Mouse (Mus musculus) heart, embryonic 11.5 days (tissue): ENCODE results near the gene Gm38394. TPM values are rescaled to one million over a fixed set of nuclear protein-coding genes. Genes with fewer than 3 reads are reported as not detected.
"Not testable (repeated sequence)": the region's sequence is repeated elsewhere in the genome, so short reads cannot be mapped to it uniquely, and the experiment has no call there.

Experiments used
- ATAC-seq: fragments of 200-750 bp; cut with Nextera tagmentation; replicated peaks from 2 replicates; pipeline ENCODE4 v1.8.0; 2017; ENCODE audit warnings: moderate library complexity; ENCODE audit not compliant: insufficient number of reproducible peaks, low FRiP score, low TSS enrichment
- H3K27ac ChIP-seq: fragments of 300-500 bp; sonication (generic); 2 replicates; pipeline ENCODE4 v1.5.1; 2014; ENCODE audit warnings: mild to moderate bottlenecking, low read depth, low read length
- H3K27me3 ChIP-seq: fragments of 300-500 bp; sonication (generic); 2 replicates; pipeline ENCODE4 v1.6.1; 2014; ENCODE audit warnings: mild to moderate bottlenecking, low read length, mixed read lengths; ENCODE audit not compliant: control insufficient read depth, insufficient read depth
- H3K36me3 ChIP-seq: fragments of 300-500 bp; sonication (generic); 2 replicates; pipeline ENCODE4 v1.6.1; 2014; ENCODE audit warnings: mild to moderate bottlenecking, low read length, moderate library complexity, mixed read lengths; ENCODE audit not compliant: control insufficient read depth, insufficient read depth
- H3K4me1 ChIP-seq: fragments of 300-500 bp; sonication (generic); 2 replicates; pipeline ENCODE4 v1.6.1; 2014; ENCODE audit warnings: low read length; ENCODE audit not compliant: control insufficient read depth, insufficient read depth
- H3K4me2 ChIP-seq: fragments of 300-500 bp; sonication (generic); 2 replicates; pipeline ENCODE4 v1.6.1; 2014; ENCODE audit warnings: mild to moderate bottlenecking, moderate library complexity
- H3K4me3 ChIP-seq: fragments of 300-500 bp; sonication (generic); 2 replicates; pipeline ENCODE4 v1.5.1; 2014; ENCODE audit warnings: low read depth, low read length
- H3K9ac ChIP-seq: fragments of 300-500 bp; sonication (generic); 2 replicates; pipeline ENCODE4 v1.6.1; 2014; ENCODE audit warnings: mild to moderate bottlenecking, low read depth, low read length, moderate library complexity
- H3K9me3 ChIP-seq: fragments of 300-500 bp; sonication (generic); replicated peaks from 2 replicates; pipeline ENCODE4 v1.6.1; 2016; ENCODE audit warnings: low read length; ENCODE audit not compliant: control insufficient read depth
- WGBS: fragments of 180-500 bp; shearing (Covaris S2); extraction: QIAGEN DNeasy Blood & Tissue Kit; methylation state at CpG from one replicate; pipeline ENCODE4 v1.1.7; 2014; ENCODE audit not compliant: insufficient replicate concordance; 5-methylcytosine and 5-hydroxymethylcytosine counted together
- polyA plus RNA-seq: library from polyadenylated mRNA; unstranded; fragments of >200 nt; fragmentation: Nextera tagmentation; extraction: Ambion mirVana; gene quantifications from 2 replicates; pipeline ENCODE4 v1.2.1, GENCODE M21; 2014

Gene Gm38394
- 7.0 and 8.4 TPM in 2 replicates for polyA plus RNA-seq

DNA sequence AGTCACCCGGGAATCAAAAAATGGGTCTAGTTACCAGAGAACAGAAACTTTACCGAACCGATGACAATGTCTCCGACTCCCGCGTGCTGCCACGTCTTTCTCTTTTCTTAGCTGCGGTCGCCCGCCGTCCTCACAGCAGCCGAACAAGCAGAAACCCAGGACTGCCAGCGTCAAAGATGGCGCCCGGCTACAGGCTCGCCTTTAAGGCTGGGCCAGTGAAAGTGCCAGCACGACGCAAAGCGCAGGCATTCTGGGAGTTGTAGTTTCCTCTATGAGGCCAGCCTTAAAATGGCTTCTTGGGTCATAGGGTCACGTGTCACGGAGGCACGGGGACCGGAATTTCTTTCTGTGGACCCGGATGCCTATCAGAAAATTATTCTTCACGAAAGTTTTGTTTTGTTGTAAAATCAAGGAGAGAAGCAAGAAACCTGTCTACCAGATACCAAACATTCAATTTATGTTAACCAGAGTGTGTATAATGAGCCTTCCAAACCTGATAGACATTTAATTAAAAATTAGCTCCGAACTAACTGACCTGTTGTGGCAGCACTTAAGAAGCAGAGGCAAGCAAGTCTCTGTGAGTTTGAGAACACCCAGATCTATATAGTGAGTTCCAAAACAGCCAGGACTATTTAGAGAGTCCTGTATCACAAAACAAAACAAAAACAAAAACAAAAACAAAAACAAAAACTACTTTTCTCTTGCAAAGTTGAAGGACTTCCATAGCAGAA, at the start of gene Gm38394:
TSS of gene Gm38394 (minus strand) at position 116 of the 731 bp plus-strand sequence.
- H3K4me1 ChIP-seq, result peaks cover 34% of the 10 kb centered on the region
- peak within 1 kb of the TSS; percentile 86 for H3K27ac ChIP-seq
- peak; percentile 95 for ATAC-seq
- H3K9me3 ChIP-seq, result no peaks in the 10 kb centered on the region
- peaks cover 6% of the 10 kb centered on the region for H3K36me3 ChIP-seq
- peak within 1 kb of the TSS; percentile 88 for H3K9ac ChIP-seq
- H3K4me2 ChIP-seq, result peak within 1 kb of the TSS; percentile 84
- WGBS, result 3% methylated on average over 26 of the region's 26 CpGs
- H3K4me3 ChIP-seq, result peak within 1 kb of the TSS; percentile 73
- H3K27me3 ChIP-seq, result no peaks in the 10 kb centered on the region

- H3K4me1 ChIP-seq, result peaks cover 3% of the 10 kb centered on the region; the same call in 1 of the 2 replicates
- H3K27me3 ChIP-seq, result no peaks in the 10 kb centered on the region
- 68% methylated on average over 6 of the region's 6 CpGs for WGBS
- ATAC-seq, result no peak
- no peak overlapping the region for H3K4me3 ChIP-seq
- no peak overlapping the region for H3K4me2 ChIP-seq
- H3K9ac ChIP-seq, result no peak overlapping the region
- no peak overlapping the region for H3K27ac ChIP-seq
- peaks cover 7% of the 10 kb centered on the region for H3K36me3 ChIP-seq
- no peaks in the 10 kb centered on the region for H3K9me3 ChIP-seq
Observed at GRCm38 (mm10) chr1:133710895-133711294, 49.8 kb upstream of the Gm38394 start.

GRCm38 (mm10) chr1:133709292-133709691, 48.2 kb upstream of the Gm38394 start:
- 71% methylated on average over 3 of the region's 3 CpGs for WGBS
- no peak overlapping the region for H3K27ac ChIP-seq
- no peak overlapping the region for H3K4me3 ChIP-seq
- peaks cover 9% of the 10 kb centered on the region for H3K36me3 ChIP-seq
- no peaks in the 10 kb centered on the region for H3K9me3 ChIP-seq
- ATAC-seq, result no peak
- H3K4me2 ChIP-seq, result no peak overlapping the region
- H3K4me1 ChIP-seq, result peaks cover 3% of the 10 kb centered on the region; the same call in 1 of the 2 replicates
- H3K9ac ChIP-seq, result no peak overlapping the region
- H3K27me3 ChIP-seq, result no peaks in the 10 kb centered on the region

DNA sequence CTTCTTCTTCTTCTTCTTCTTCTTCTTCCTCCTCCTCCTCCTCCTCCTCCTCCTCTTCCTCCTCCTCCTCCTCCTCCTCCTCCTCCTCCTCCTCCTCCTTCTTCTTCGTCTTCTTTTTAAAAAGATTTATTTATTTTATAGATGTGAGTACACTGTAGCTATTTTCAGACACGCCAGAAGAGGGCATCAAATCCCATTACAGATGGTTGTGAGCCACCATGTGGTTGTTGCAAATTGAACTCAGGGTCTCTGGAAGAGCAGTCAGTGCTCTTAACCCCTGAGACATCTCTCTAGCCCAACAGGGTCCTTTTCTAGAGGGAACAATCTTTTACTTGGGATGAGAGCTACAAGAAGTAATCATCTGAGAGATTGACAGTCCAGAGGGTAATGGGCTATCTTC, 40.7 kb upstream of the Gm38394 start:
- not testable (repeated sequence) for H3K9me3 ChIP-seq, H3K36me3 ChIP-seq, H3K27me3 ChIP-seq, ATAC-seq, H3K4me3 ChIP-seq, H3K4me2 ChIP-seq, H3K9ac ChIP-seq, H3K4me1 ChIP-seq, H3K27ac ChIP-seq
- WGBS, result 33% methylated on average over 1 of the region's 2 CpGs

- no peaks in the 10 kb centered on the region for H3K36me3 ChIP-seq
- no peak overlapping the region for H3K4me3 ChIP-seq
- H3K4me2 ChIP-seq, result no peak overlapping the region
- peaks cover 32% of the 10 kb centered on the region for H3K4me1 ChIP-seq
- no peak overlapping the region for H3K9ac ChIP-seq
- H3K27ac ChIP-seq, result no peak overlapping the region
- ATAC-seq, result no peak
- H3K9me3 ChIP-seq, result no peaks in the 10 kb centered on the region
- no peaks in the 10 kb centered on the region for H3K27me3 ChIP-seq
- 87% methylated on average over 12 of the region's 12 CpGs for WGBS
Observed at GRCm38 (mm10) chr1:133697935-133698620, 37.0 kb upstream of the Gm38394 start.

DNA sequence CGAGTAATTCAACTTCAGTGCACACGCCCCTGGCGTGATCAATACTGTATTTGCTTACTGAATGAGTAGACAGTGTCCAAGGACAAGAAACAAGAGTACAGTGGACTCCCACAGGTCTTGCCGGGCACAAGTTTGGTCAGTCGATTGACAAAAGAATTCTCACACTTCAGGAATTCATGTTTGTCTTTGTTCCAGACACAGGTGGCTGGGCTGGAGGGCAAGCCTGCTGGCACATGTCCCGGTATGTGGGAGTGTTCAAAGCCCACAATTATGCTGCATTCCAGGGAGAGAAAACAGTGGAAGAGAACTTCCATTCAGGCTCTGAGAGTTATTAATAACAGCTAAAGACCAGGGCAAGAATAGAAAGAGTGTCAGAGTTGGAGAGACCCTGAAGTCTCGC, 34.8 kb upstream of the Gm38394 start:
- Histone ChIP-seq H3K36me3 (no peaks in the 10 kb centered on the region), H3K4me1 (peaks cover 37% of the 10 kb centered on the region)

DNA sequence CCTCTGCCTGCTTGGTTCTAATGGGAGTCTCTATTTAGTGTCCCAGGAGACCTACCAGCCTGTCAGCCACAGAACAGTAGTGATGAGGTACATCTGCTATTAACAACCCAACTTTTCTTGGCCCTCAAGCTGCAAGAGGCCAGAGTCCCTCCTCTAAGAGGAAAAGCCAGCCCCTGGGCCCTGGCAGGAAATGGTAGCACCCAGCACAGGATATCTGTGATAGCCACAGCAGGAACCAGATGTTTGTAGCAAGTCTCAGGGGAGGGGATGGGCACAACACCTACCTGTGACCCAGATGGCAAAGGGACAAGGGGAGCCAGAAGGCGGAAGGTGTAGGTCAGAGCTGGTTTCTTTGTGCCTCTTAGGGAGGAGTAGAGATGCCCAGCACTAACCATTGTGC, 33.8 kb upstream of the Gm38394 start:
- Histone ChIP-seq H3K27ac (peak overlapping the region; percentile 83), H3K36me3 (no peaks in the 10 kb centered on the region), H3K4me1 (peaks cover 39% of the 10 kb centered on the region), H3K9me3 (no peaks in the 10 kb centered on the region), H3K27me3 (no peaks in the 10 kb centered on the region), H3K9ac (no peak overlapping the region), H3K4me3 (no peak overlapping the region), H3K4me2 (no peak overlapping the region)
- 0 out of 2 replicates have a peak, but pooled peaks have one; percentile 23 for ATAC-seq
- 88% methylated on average over 1 of the region's 1 CpGs for WGBS

More for the DNA sequence above, 34.8 kb upstream of the Gm38394 start:
- Histone ChIP-seq H3K27ac (peak overlapping the region; percentile 83), H3K4me3 (no peak overlapping the region), H3K9ac (0 out of 2 replicates have a peak overlapping the region, but pooled peaks have one; percentile 12), H3K4me2 (0 out of 2 replicates have a peak overlapping the region, but pooled peaks have one; percentile 22), H3K27me3 (no peaks in the 10 kb centered on the region), H3K9me3 (no peaks in the 10 kb centered on the region)
- ATAC-seq, result 0 out of 2 replicates have a peak, but pooled peaks have one; percentile 9
- 43% methylated on average over 7 of the region's 7 CpGs for WGBS

GRCm38 (mm10) chr1:133694301-133694700, 33.2 kb upstream of the Gm38394 start:
- ATAC-seq, result no peak
- Histone ChIP-seq H3K4me1 (peaks cover 41% of the 10 kb centered on the region), H3K4me2 (no peak overlapping the region), H3K9me3 (no peaks in the 10 kb centered on the region), H3K9ac (peak overlapping the region; percentile 39; the same call in 1 of the 2 replicates), H3K4me3 (no peak overlapping the region), H3K27ac (peak overlapping the region; percentile 83), H3K36me3 (no peaks in the 10 kb centered on the region), H3K27me3 (no peaks in the 10 kb centered on the region)
- WGBS, result 4% methylated on average over 1 of the region's 1 CpGs
